In the genomic region with DNA sequence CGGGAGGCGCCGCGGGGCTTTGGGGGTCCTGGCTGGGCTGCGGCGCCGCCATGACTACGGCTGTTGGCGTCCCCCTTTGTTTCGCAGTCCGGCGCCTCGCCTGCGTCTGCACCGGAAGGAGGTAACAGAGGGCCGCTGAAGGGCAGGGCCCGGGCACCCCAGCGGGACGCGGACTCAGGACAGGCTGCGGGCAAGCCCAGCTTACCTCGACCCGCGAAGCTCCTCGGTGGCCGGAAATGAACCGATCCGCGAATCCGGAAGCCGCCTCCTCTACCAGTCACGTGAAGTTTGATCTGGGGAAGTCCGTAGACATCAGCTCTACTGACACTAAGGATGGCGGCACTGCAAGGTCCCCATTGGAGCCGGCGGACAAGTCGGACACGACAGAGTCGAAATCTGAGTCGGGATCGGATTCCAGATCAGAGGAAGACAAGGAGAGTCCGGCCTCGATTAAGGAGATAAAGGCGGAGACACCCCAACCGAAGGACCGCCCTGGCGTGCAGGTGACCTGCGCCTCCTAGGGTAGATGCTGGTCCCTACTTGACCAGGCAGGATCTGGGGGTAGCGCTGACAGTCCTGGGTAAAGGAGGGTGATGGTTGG, we compare ENCODE assay signal across 8 mouse cellular contexts. TPM values are rescaled to one million over a fixed set of nuclear protein-coding genes. Genes with fewer than 3 reads are reported as not detected.
DNase-seq lines count a peak whose midpoint lies in the region; ATAC-seq and TF ChIP-seq lines count a peak whose summit lies in the region.

A gene (plus strand): TSS at position 3 of the 601 bp plus-strand sequence.
A gene (minus strand): TSS at position 408 of the 601 bp plus-strand sequence.

- H3K4me3 ChIP-seq in hindbrain, postnatal 0 days (ENCODE audit: low read length): peak within 1 kb of the TSS; percentile 78
- peak within 1 kb of the TSS; percentile 99 for H3K4me3 ChIP-seq in left cerebral cortex, adult 2 months

- H3K9me3 ChIP-seq in hindbrain, postnatal 0 days (ENCODE audit: low read length): no peaks in the 10 kb centered on the region

- under 1% methylated on average over 46 of the region's 49 CpGs for WGBS in hindbrain, postnatal 0 days

- TF ChIP-seq CTCF in hindbrain, postnatal 0 days (IDR thresholded peaks at IDR 0.05; ENCODE audit: low read depth): peak; percentile 52
- TF ChIP-seq CTCF in left cerebral cortex, adult 2 months (IDR thresholded peaks at IDR 0.05): peak; percentile 10

- 0 out of 2 replicates have a peak, but pooled peaks cover 4% of the 10 kb centered on the region for H3K36me3 ChIP-seq in hindbrain, postnatal 0 days (ENCODE audit: insufficient read depth, low read length)

- H3K9ac ChIP-seq in hindbrain, postnatal 0 days (replicated peaks; ENCODE audit: low read length): peak within 1 kb of the TSS; percentile 86

- ATAC-seq in hindbrain, postnatal 0 days: peak; percentile 93
- peak; percentile 87 for ATAC-seq in megakaryocyte, adult 5-6 weeks (ENCODE audit: poor library complexity, severe bottlenecking)

- DNase-seq in T-cell, adult 2 months (ENCODE audit: low spot score): peak; percentile 87
- peak; percentile 84 to 86 for DNase-seq in cerebellum, postnatal 36 days
- DNase-seq in gastrocnemius, adult 18-20 months (ENCODE audit: low spot score): peak; percentile 83
- DNase-seq in hindbrain, postnatal 0 days (ENCODE audit: low spot score): peak; percentile 91
- peak; percentile 79 to 82 for DNase-seq in left cerebral cortex, adult 2 months (ENCODE audit: extremely low spot score in 1 of 2, low spot score in 2 of 2)
- peak; percentile 87 to 88 for DNase-seq in right cerebral cortex, adult 2 months (ENCODE audit: low spot score in 2 of 2)
- DNase-seq in urinary bladder, postnatal 14 days (ENCODE audit: low spot score): peak; percentile 81

- intact Hi-C loops in left cerebral cortex, adult 2 months (cut with DNase I): loop anchor here (5.0 to 10.0 kb wide), 3 partner anchors 150 to 392 kb away; no protein-coding TSS in a partner anchor

- no peaks in the 10 kb centered on the region for H3K4me1 ChIP-seq in hindbrain, postnatal 0 days (ENCODE audit: insufficient read depth, low read length)

- H3K4me2 ChIP-seq in hindbrain, postnatal 0 days (ENCODE audit: low read depth, low read length): peak within 1 kb of the TSS; percentile 79

- H3K27ac ChIP-seq in hindbrain, postnatal 0 days: peak within 1 kb of the TSS; percentile 98
- peak within 1 kb of the TSS; percentile 98 for H3K27ac ChIP-seq in left cerebral cortex, adult 2 months

- H3K27me3 ChIP-seq in hindbrain, postnatal 0 days (ENCODE audit: insufficient read depth, low read length): no peaks in the 10 kb centered on the region

RNA-seq across cellular contexts. Expression of the first gene that starts in this region (rescaled TPM):
- total RNA-seq in gastrocnemius, adult 18-20 months (2021): 1 to 10 TPM in 1 of 2 experiments, under 1 TPM in 1; 0.89 to 1.0 TPM
- total RNA-seq in hindbrain, postnatal 0 days (2014; rRNA removed): 1.7 and 3.3 TPM in 2 replicates
- 7.9 and 8.2 TPM in 2 replicates for polyA plus RNA-seq in hindbrain, postnatal 0 days (2015; fragmentation: Nextera tagmentation; extraction: Ambion mirVana)
- 1 to 10 TPM; 6.9 to 7.3 TPM for total RNA-seq in left cerebral cortex, adult 2 months (2021)
- total RNA-seq in megakaryocyte, adult 5-6 weeks (2015): 3.6 and 6.2 TPM in 2 replicates
- 16.2 and 24.5 TPM in 2 replicates for total RNA-seq in megakaryocyte, adult 5-6 weeks (2017)

RNA-seq across cellular contexts. Expression of the second gene that starts in this region (rescaled TPM):
- total RNA-seq in gastrocnemius, adult 18-20 months (2021): 10 to 100 TPM; 64.7 to 64.8 TPM
- total RNA-seq in hindbrain, postnatal 0 days (2014; rRNA removed): 348 and 377 TPM in 2 replicates
- 129 and 132 TPM in 2 replicates for polyA plus RNA-seq in hindbrain, postnatal 0 days (2015; fragmentation: Nextera tagmentation; extraction: Ambion mirVana)
- total RNA-seq in left cerebral cortex, adult 2 months (2021): 10 to 100 TPM; 81.9 to 84.4 TPM
- total RNA-seq in megakaryocyte, adult 5-6 weeks (2015): 5.8 and 11.9 TPM in 2 replicates
- 8.7 and 11.8 TPM in 2 replicates for total RNA-seq in megakaryocyte, adult 5-6 weeks (2017)

Comparison
In these comparisons a context has a peak if more than half of its experiments do, and no peak if none do; other contexts are left out.
1. Peak in every context shown above with its lines: DNase-seq, ATAC-seq, H3K4me3 ChIP-seq and H3K27ac ChIP-seq.
2. RNA of the second gene that starts in this region (total RNA-seq): 348 to 377 TPM in hindbrain, postnatal 0 days, 81.9 to 84.4 TPM in left cerebral cortex, adult 2 months and 64.7 to 64.8 TPM in gastrocnemius, adult 18-20 months; 5.8 to 11.9 TPM in megakaryocyte, adult 5-6 weeks; every median in the first group is over 4 times any median in the second.